Mouse (Mus musculus) spleen, adult 2 months (tissue): ENCODE results near the gene Hdgfl3.

Experiments used
- CTCF ChIP-seq: fragments of 200-500 bp; IDR thresholded peaks from 2 replicates; pipeline ENCODE4 v1.5.1; 2011; ENCODE audit warnings: mild to moderate bottlenecking, inconsistent platforms; ENCODE audit not compliant: insufficient read depth, insufficient read length, insufficient replicate concordance; ENCODE audit errors: extremely low read depth
- POLR2A ChIP-seq: fragments of 200-500 bp; IDR thresholded peaks from 2 replicates; pipeline ENCODE4 v1.6.1; 2011; ENCODE audit warnings: low read depth, low read length, inconsistent platforms

- no peak for TF ChIP-seq CTCF
- TF ChIP-seq POLR2A, result no peak
Measured at GRCm38 (mm10) chr7:81885128-81885527, 49.1 kb downstream of the Hdgfl3 start.
